Mouse (Mus musculus): Measurements from ENCODE around the gene Rer1.

DNA sequence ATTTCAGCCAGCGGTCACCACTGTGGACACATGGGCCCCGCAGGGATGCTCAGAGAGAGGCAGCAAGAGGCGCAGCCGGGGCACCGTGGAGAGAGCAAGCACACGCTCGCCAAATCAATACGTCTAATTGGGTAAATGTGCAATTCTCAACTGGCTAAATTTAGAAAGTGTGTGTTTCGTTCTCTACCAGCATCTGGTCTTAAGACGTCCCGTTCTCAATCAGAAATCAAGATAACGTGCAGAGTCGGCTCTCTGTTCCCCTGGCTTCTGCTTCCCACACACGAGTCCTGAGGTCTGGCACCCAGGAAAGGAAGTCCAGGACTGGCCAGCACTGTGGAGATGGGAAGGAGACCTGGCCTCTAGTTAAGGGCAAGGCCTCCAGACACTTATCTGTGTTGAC is 39.5 kb downstream of the Rer1 start:
- no peak for TF ChIP-seq CTCF (IDR thresholded peaks at IDR 0.05; ENCODE audit: low read depth, low read length)
- no peak for TF ChIP-seq POLR2A (IDR thresholded peaks at IDR 0.05; ENCODE audit: borderline replicate concordance, low read depth, low read length)

All from bone marrow macrophage, adult 2 months (primary cell).